Comparison of ENCODE assay signal across 8 mouse cellular contexts in the genomic region with DNA sequence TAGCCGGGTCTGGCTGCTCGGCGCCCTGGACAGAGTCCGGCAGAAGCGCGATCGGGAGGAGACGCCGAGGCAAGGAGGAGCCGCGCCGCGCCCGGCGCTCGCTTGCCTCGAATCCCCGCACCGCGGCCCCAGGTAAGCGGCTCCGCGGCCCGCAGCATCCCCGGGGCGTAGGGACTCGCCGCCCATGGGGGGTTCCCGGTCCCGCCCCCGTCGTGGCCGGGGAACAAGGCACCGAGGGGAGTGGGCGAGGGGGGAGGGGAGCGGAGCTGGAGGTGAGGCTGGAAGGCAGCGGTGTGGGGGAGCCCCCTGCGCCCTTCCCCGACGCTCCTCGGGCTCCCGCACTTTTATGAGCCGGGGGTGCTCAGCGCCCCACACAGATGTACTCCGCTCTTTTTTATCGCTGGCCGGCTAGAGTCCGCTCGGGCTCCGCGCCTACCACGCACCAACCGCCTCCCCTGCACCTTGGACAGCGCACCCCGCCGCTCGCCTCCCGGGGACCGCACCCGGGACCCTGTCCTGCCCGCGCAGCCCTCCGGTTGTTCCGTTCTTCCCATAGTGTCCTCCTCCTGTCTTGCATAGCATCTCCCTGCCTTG. TPM values are rescaled to one million over a fixed set of nuclear protein-coding genes. Genes with fewer than 3 reads are reported as not detected.
DNase-seq lines count a peak whose midpoint lies in the region; ATAC-seq and TF ChIP-seq lines count a peak whose summit lies in the region.

No protein-coding gene starts in this region.

- H3K27me3 ChIP-seq in heart, embryonic 13.5 days (replicated peaks) = peaks cover 59% of the 10 kb centered on the region
- H3K27me3 ChIP-seq in C2C12 (ENCODE audit: control insufficient read depth, insufficient read depth, insufficient read length) = no peaks in the 10 kb centered on the region
- peaks cover 18% of the 10 kb centered on the region for H3K27me3 ChIP-seq in hindbrain, embryonic 10.5 days (ENCODE audit: insufficient read depth, poor library complexity, severe bottlenecking)
- peaks cover 62% of the 10 kb centered on the region for H3K27me3 ChIP-seq in liver, embryonic 15.5 days
- H3K27me3 ChIP-seq in stomach, embryonic 16.5 days (ENCODE audit: control insufficient read depth, insufficient read depth, low read length) = peaks cover 36% of the 10 kb centered on the region

- ATAC-seq in heart, embryonic 13.5 days (ENCODE audit: extremely low read depth, insufficient number of reproducible peaks, low FRiP score, low TSS enrichment) = 0 out of 2 replicates have a peak, but pooled peaks have one; percentile 39
- no peak for ATAC-seq in liver, embryonic 15.5 days (ENCODE audit: insufficient read depth)
- peak; percentile 49; the same call in 1 of the 2 replicates for ATAC-seq in stomach, embryonic 16.5 days (ENCODE audit: insufficient read depth, low FRiP score)

- no peak for DNase-seq in heart, adult 8-10 months (ENCODE audit: low spot score)
- peak; percentile 45 for DNase-seq in adrenal gland, postnatal 25 days
- no peak for DNase-seq in hindbrain, embryonic 10.5 days (ENCODE audit: low spot score)
- DNase-seq in spleen, postnatal 36 days (ENCODE audit: low spot score in 2 of 2) = no peak

- peak overlapping the region; percentile 79 for H3K4me3 ChIP-seq in heart, embryonic 13.5 days
- H3K4me3 ChIP-seq in C2C12 (ENCODE audit: insufficient read depth, poor library complexity, severe bottlenecking) = peak overlapping the region; percentile 6
- peak overlapping the region; percentile 93 for H3K4me3 ChIP-seq in hindbrain, embryonic 10.5 days
- H3K4me3 ChIP-seq in liver, embryonic 15.5 days (replicated peaks) = peak overlapping the region; percentile 43
- peak overlapping the region; percentile 65 for H3K4me3 ChIP-seq in stomach, embryonic 16.5 days (replicated peaks; ENCODE audit: low read length)

- no peaks in the 10 kb centered on the region for H3K9me3 ChIP-seq in heart, embryonic 13.5 days
- no peaks in the 10 kb centered on the region for H3K9me3 ChIP-seq in hindbrain, embryonic 10.5 days
- H3K9me3 ChIP-seq in liver, embryonic 15.5 days (replicated peaks) = no peaks in the 10 kb centered on the region
- no peaks in the 10 kb centered on the region for H3K9me3 ChIP-seq in stomach, embryonic 16.5 days (replicated peaks; ENCODE audit: control insufficient read depth, low read length)

- peak overlapping the region; percentile 27 for H3ac ChIP-seq in C2C12 (ENCODE audit: control insufficient read depth, insufficient read length, low read depth)

- no peaks in the 10 kb centered on the region for H3K79me2 ChIP-seq in C2C12 (ENCODE audit: control insufficient read depth, insufficient read depth)

- H3K79me3 ChIP-seq in C2C12 (ENCODE audit: low read depth) = no peaks in the 10 kb centered on the region

- H3K4me2 ChIP-seq in heart, embryonic 13.5 days = peak overlapping the region; percentile 100
- peak overlapping the region; percentile 67 for H3K4me2 ChIP-seq in liver, embryonic 15.5 days
- H3K4me2 ChIP-seq in stomach, embryonic 16.5 days (ENCODE audit: low read depth, low read length) = peak overlapping the region; percentile 90

- WGBS in heart, embryonic 13.5 days = under 1% methylated on average over 46 of the region's 64 CpGs
- under 1% methylated on average over 64 of the region's 64 CpGs for WGBS in hindbrain, embryonic 10.5 days
- WGBS in liver, embryonic 15.5 days (ENCODE audit: insufficient replicate concordance) = under 1% methylated on average over 55 of the region's 64 CpGs
- WGBS in stomach, embryonic 16.5 days = under 1% methylated on average over 63 of the region's 64 CpGs

- H3K4me1 ChIP-seq in heart, embryonic 13.5 days = peaks cover 9% of the 10 kb centered on the region
- peaks cover 33% of the 10 kb centered on the region for H3K4me1 ChIP-seq in hindbrain, embryonic 10.5 days (replicated peaks)
- H3K4me1 ChIP-seq in liver, embryonic 15.5 days (replicated peaks) = 0 out of 2 replicates have a peak, but pooled peaks cover 11% of the 10 kb centered on the region
- H3K4me1 ChIP-seq in stomach, embryonic 16.5 days (ENCODE audit: control insufficient read depth, insufficient read depth, low read length) = no peaks in the 10 kb centered on the region

- H3K9ac ChIP-seq in heart, embryonic 13.5 days = peak overlapping the region; percentile 82
- H3K9ac ChIP-seq in liver, embryonic 15.5 days = no peak overlapping the region
- peak overlapping the region; percentile 77 for H3K9ac ChIP-seq in stomach, embryonic 16.5 days (ENCODE audit: low read length)

- no peak overlapping the region for H3K27ac ChIP-seq in heart, embryonic 13.5 days (replicated peaks)
- H3K27ac ChIP-seq in hindbrain, embryonic 10.5 days = peak overlapping the region; percentile 93
- no peak overlapping the region for H3K27ac ChIP-seq in liver, embryonic 15.5 days (replicated peaks)
- H3K27ac ChIP-seq in stomach, embryonic 16.5 days (ENCODE audit: low read length) = peak overlapping the region; percentile 33

- no peaks in the 10 kb centered on the region for H3K36me3 ChIP-seq in heart, embryonic 13.5 days
- H3K36me3 ChIP-seq in C2C12 (ENCODE audit: control insufficient read depth, insufficient read depth) = no peaks in the 10 kb centered on the region
- no peaks in the 10 kb centered on the region for H3K36me3 ChIP-seq in hindbrain, embryonic 10.5 days
- no peaks in the 10 kb centered on the region for H3K36me3 ChIP-seq in liver, embryonic 15.5 days (replicated peaks)
- H3K36me3 ChIP-seq in stomach, embryonic 16.5 days (ENCODE audit: control insufficient read depth, insufficient read depth, low read length) = no peaks in the 10 kb centered on the region

- TF ChIP-seq CTCF in C2C12 (IDR thresholded peaks at IDR 0.05; ENCODE audit: control insufficient read depth, insufficient read depth, insufficient read length) = no peak

TF ChIP-seq in C2C12, 6 proteins besides CTCF, POLR2A, EP300 and RAD21:
- TF ChIP-seq MAX (IDR thresholded peaks at IDR 0.05) = no peak
- no peak for TF ChIP-seq CEBPB (IDR thresholded peaks at IDR 0.05; ENCODE audit: low read depth)
- no peak for TF ChIP-seq FOSL1 (IDR thresholded peaks at IDR 0.05; ENCODE audit: insufficient read depth, low read length, poor library complexity, severe bottlenecking)
- TF ChIP-seq MYOG (IDR thresholded peaks at IDR 0.05; ENCODE audit: control insufficient read depth, extremely low read depth, insufficient read length) = no peak
- no peak for TF ChIP-seq MYOD1 (IDR thresholded peaks at IDR 0.05; ENCODE audit: control insufficient read depth, insufficient read length, low read depth)
- no peak for TF ChIP-seq USF1 (IDR thresholded peaks at IDR 0.05; ENCODE audit: low read depth)

RNA-seq across cellular contexts. Expression of gene Enox1, which starts 0.4 kb away (rescaled TPM):
- 2.3 and 2.5 TPM in 2 replicates for polyA plus RNA-seq in heart, embryonic 13.5 days (2015; fragmentation: Nextera tagmentation; extraction: Ambion mirVana)
- 1 to 10 TPM in 1 of 4 experiments, under 1 TPM in 3; 0.50 to 1.4 (median 0.59) TPM for total RNA-seq in heart, adult 8-10 months (2022)
- 0.75 TPM for polyA plus RNA-seq in C2C12 (2012; fragmentation: generic; extraction: Trizol)
- 4.9 and 5.3 TPM in 2 replicates for total RNA-seq in adrenal gland, postnatal 25 days (2021)
- 10.4 and 17.6 TPM in 2 replicates for polyA plus RNA-seq in hindbrain, embryonic 10.5 days (2016; fragmentation: Nextera tagmentation; extraction: Ambion mirVana)
- polyA plus RNA-seq in liver, embryonic 15.5 days (2015; fragmentation: Nextera tagmentation; extraction: Ambion mirVana) = 0.14 and 0.35 TPM in 2 replicates
- 5.1 and 6.6 TPM in 2 replicates for polyA plus RNA-seq in stomach, embryonic 16.5 days (2015; fragmentation: Nextera tagmentation; extraction: Ambion mirVana)

Comparison
In these comparisons a context has a peak if more than half of its experiments do, and no peak if none do; other contexts are left out.
1. H3K27ac ChIP-seq: peak in hindbrain, embryonic 10.5 days (single experiment) and stomach, embryonic 16.5 days (single experiment); none in heart, embryonic 13.5 days (single experiment) and liver, embryonic 15.5 days (single experiment).
2. H3K4me3 ChIP-seq: peak in every context shown above with its lines; median percentile 93 in hindbrain, embryonic 10.5 days; 79 in heart, embryonic 13.5 days; 65 in stomach, embryonic 16.5 days; 43 in liver, embryonic 15.5 days; 6 in C2C12.
3. Peak in every context shown above with its lines, with median percentiles within 50 percentile points of each other: H3K4me2 ChIP-seq.